Mouse (Mus musculus): ENCODE measurements at regions not wholly inside any gene's neighbourhood (a gene's known extent, or its start where the extent isn't known, plus 50 kb on each side); places are given as distances from the start of the nearest gene placed in this dataset.

DNA sequence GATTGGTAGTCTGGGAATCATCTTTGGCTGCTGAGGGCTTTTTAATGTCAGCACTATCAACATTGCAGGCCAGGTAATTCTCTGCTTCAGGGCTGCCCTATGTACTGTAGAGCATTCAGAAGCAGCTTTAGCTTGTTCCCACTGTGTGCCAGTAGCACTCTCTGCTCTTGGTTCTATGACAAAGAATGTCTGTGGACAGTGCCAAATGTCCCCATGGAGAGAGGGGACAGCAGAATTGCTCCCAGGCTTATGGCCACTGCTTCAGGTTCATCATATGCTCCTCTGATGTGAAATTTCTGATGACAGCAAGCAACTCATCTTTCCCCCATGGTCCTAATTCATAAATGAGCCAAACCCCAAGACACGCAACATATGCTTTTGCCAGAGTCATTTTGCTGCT lies 314.3 kb downstream of the Fam19a4 start:
- TF ChIP-seq CTCF (IDR thresholded peaks at IDR 0.05), result no peak
- DNase-seq (ENCODE audit: low read depth, low spot score) (no peak), ATAC-seq (no peak)
- in situ Hi-C loops (cut with MboI; ENCODE audit: low pct_unique_long_range_greater_than_20kb), result no loop called here
- CTCF ChIA-PET, result no interaction called here
- no peaks in the 10 kb centered on the region for H3K27me3 ChIP-seq
- POLR2A ChIA-PET, result no interaction called here

DNA sequence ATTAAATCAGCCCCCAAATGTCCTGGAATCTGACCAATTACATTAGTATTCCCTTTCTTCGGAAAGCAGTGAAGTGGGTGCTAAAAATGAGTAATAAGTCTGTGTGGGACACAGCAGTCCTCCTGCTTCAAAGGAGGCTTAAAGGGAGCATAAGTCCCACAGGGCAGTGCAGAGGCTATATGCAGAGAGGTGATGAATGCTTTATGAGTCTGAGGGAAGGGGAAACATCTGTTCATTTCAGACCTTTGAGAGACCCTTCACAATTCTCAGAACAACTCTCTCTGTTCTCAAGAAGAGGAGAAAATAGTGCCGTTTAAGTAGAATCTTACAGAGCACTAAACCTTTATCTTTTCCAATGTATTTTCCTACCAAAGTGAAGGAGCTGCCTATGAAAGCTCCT lies 343.3 kb downstream of the Fam19a4 start:
- DNase-seq (ENCODE audit: low read depth, low spot score), result no peak
- H3K27me3 ChIP-seq, result no peaks in the 10 kb centered on the region
- ATAC-seq, result no peak
- in situ Hi-C loops (cut with MboI; ENCODE audit: low pct_unique_long_range_greater_than_20kb), result no loop called here
- ChIA-PET POLR2A (no interaction called here), CTCF (no interaction called here)
- no peak for TF ChIP-seq CTCF (IDR thresholded peaks at IDR 0.05)

DNA sequence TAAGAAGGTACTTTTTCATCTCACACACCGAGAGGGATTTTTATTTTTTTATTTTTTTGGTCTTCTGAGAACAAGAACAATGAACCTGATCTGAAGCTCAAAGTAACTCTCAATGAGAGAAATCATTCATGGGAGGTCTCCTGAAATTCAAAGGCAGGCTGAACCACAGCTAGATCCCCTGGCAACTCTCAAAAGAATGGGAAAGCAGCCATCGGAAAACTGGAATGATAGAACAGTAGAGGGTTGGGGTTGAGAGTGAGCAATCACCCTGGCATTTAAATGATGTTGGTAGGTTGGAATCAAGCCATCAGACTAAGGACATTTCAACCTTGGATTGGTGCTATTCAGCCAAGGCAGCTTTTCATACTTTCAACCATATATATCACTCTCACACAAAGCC lies 350.5 kb downstream of the Fam19a4 start:
- TF ChIP-seq CTCF (IDR thresholded peaks at IDR 0.05), result no peak
- no peaks in the 10 kb centered on the region for H3K27me3 ChIP-seq
- in situ Hi-C loops (cut with MboI; ENCODE audit: low pct_unique_long_range_greater_than_20kb), result no loop called here
- POLR2A ChIA-PET, result interaction anchor here (0.6 kb wide), 1 partner anchor 253 kb away, joined by 3 read pairs; no protein-coding TSS in a partner anchor
- CTCF ChIA-PET, result interaction anchor here (0.7 to 1.3 kb wide), 2 partner anchors 8 to 12 kb away, joined by 3 read pairs; no protein-coding TSS in a partner anchor
- DNase-seq (ENCODE audit: low read depth, low spot score), result peak; percentile 7
- peak; percentile 31 for ATAC-seq

Measured in Patski (cell line).